10 mouse cellular contexts compared by ENCODE assay signal in the genomic region with DNA sequence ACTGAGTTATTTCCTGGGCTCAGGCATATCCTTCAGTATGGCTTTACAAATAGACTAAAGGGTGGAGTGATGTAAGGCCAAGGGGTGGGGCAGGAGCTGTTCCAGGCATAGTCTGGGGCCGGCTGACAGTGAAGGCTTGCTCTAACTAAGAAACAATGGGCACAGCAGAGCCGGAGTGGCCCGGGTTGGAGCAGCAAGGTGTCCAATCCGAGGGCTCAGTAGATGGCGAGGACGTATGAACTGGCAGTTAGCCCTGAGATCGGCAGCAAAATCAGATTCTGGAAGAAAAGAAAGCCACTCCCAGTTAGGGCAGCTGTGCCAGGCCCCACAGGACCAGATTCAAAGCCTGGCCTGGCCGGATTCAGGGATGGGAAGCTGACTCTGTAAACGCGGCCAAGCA.
DNase-seq lines count a peak whose midpoint lies in the region; ATAC-seq and TF ChIP-seq lines count a peak whose summit lies in the region.
"Had no signal": no experiment of that assay in that cellular context is flagged by ENCODE, and none has a peak within 500 bp of the region (broad histone marks: within the 10 kb centered on the region; RNA-seq: fewer than 3 reads in every experiment).

No protein-coding gene starts in this region.

- WGBS in intestine, embryonic 15.5 days, result 39% methylated on average over 10 of the region's 10 CpGs
- WGBS in liver, postnatal 0 days (ENCODE audit: insufficient replicate concordance), result 73% methylated on average over 10 of the region's 10 CpGs

- H3K4me1 ChIP-seq in intestine, embryonic 15.5 days (replicated peaks), result peaks cover 23% of the 10 kb centered on the region
- H3K4me1 ChIP-seq in liver, postnatal 0 days (ENCODE audit: insufficient read depth), result no peaks in the 10 kb centered on the region

- H3K9me3 ChIP-seq in intestine, embryonic 15.5 days, result no peaks in the 10 kb centered on the region
- H3K9me3 ChIP-seq in liver, postnatal 0 days (ENCODE audit: low read length), result no peaks in the 10 kb centered on the region
- H3K9me3 ChIP-seq: liver, embryonic 13.5 days had no signal

- no peak for TF ChIP-seq CTCF in liver, postnatal 0 days (IDR thresholded peaks at IDR 0.05; ENCODE audit: low read depth)

- no peak overlapping the region for H3K4me3 ChIP-seq in intestine, embryonic 15.5 days (replicated peaks)
- H3K4me3 ChIP-seq in myocyte, result no peak overlapping the region
- H3K4me3 ChIP-seq in liver, postnatal 0 days (ENCODE audit: low read depth, low read length), result no peak overlapping the region
- H3K4me3 ChIP-seq: liver, embryonic 13.5 days had no signal

- peak; percentile 23 for TF ChIP-seq POLR2A in myocyte (IDR thresholded peaks at IDR 0.05; ENCODE audit: insufficient read length, low read depth)

- peak overlapping the region; percentile 51; the same call in 1 of the 2 replicates for H3K27ac ChIP-seq in intestine, embryonic 15.5 days
- no peak overlapping the region for H3K27ac ChIP-seq in liver, postnatal 0 days (ENCODE audit: low read depth)
- H3K27ac ChIP-seq: liver, embryonic 13.5 days had no signal

- DNase-seq in cerebellum, postnatal 4 days (ENCODE audit: low spot score in 2 of 2), result peak; percentile 41 to 66
- no peak for DNase-seq in cerebellum, adult 11-12 months
- DNase-seq in urinary bladder, postnatal 25 days (ENCODE audit: low spot score), result peak; percentile 37
- DNase-seq in urinary bladder, adult 18-20 months (ENCODE audit: low spot score in 2 of 2), result no peak
- DNase-seq in liver, postnatal 0 days, result no peak
- no peak for DNase-seq in left cerebral cortex, adult 8-10 months (ENCODE audit: low spot score in 2 of 2)
- DNase-seq: liver, embryonic 13.5 days had no signal

- H3K27me3 ChIP-seq in intestine, embryonic 15.5 days (replicated peaks), result no peaks in the 10 kb centered on the region
- H3K27me3 ChIP-seq in myocyte (ENCODE audit: control insufficient read depth, insufficient read depth, insufficient read length), result no peaks in the 10 kb centered on the region
- H3K27me3 ChIP-seq in liver, postnatal 0 days (ENCODE audit: insufficient read depth, low read length), result no peaks in the 10 kb centered on the region
- H3K27me3 ChIP-seq: CH12.LX; liver, embryonic 13.5 days had no signal

- H3K9ac ChIP-seq in intestine, embryonic 15.5 days, result no peak overlapping the region
- H3K9ac ChIP-seq in liver, postnatal 0 days (replicated peaks), result no peak overlapping the region
- H3K9ac ChIP-seq: liver, embryonic 13.5 days had no signal

- TF ChIP-seq EP300 in liver, postnatal 0 days (IDR thresholded peaks at IDR 0.05; ENCODE audit: low read depth), result no peak

- no peak overlapping the region for H3ac ChIP-seq in myocyte (ENCODE audit: control insufficient read depth, insufficient read length)

- peak; percentile 79 for ATAC-seq in intestine, embryonic 15.5 days
- no peak for ATAC-seq in liver, postnatal 0 days

- no peak overlapping the region for H3K4me2 ChIP-seq in intestine, embryonic 15.5 days (replicated peaks)
- H3K4me2 ChIP-seq in myocyte (ENCODE audit: low read depth), result peak overlapping the region; percentile 49
- H3K4me2 ChIP-seq in liver, postnatal 0 days (ENCODE audit: low read depth, low read length), result no peak overlapping the region
- H3K4me2 ChIP-seq: liver, embryonic 13.5 days had no signal

- H3K79me2 ChIP-seq in myocyte (ENCODE audit: control insufficient read depth, insufficient read depth), result no peaks in the 10 kb centered on the region

- no peaks in the 10 kb centered on the region for H3K36me3 ChIP-seq in intestine, embryonic 15.5 days
- no peaks in the 10 kb centered on the region for H3K36me3 ChIP-seq in myocyte (ENCODE audit: control insufficient read depth, insufficient read depth)
- H3K36me3 ChIP-seq in liver, postnatal 0 days (replicated peaks; ENCODE audit: insufficient read depth, low read length), result no peaks in the 10 kb centered on the region
- H3K36me3 ChIP-seq: liver, embryonic 13.5 days had no signal

TF ChIP-seq in myocyte, 11 proteins besides CTCF, POLR2A, EP300 and RAD21:
- no peak for TF ChIP-seq MAX (IDR thresholded peaks at IDR 0.05; ENCODE audit: low read depth)
- peak in 1 of 3 experiments; percentile 10 for TF ChIP-seq MYOD1 (IDR thresholded peaks at IDR 0.05; ENCODE audit: control insufficient read depth in 1 of 3, insufficient read length in 2 of 3, low read depth in 2 of 3)
- peak in 2 of 3 experiments; percentile 11 to 38 for TF ChIP-seq MYOG (IDR thresholded peaks at IDR 0.05; ENCODE audit: control insufficient read depth in 1 of 3, insufficient read depth in 1 of 3, insufficient read length in 2 of 3, low read depth in 2 of 3)

Comparison
In these comparisons a context has a peak if more than half of its experiments do, and no peak if none do; other contexts are left out.
1. DNase-seq: peak in cerebellum, postnatal 4 days (2 of 2) and urinary bladder, postnatal 25 days (single experiment); none in cerebellum, adult 11-12 months (single experiment), urinary bladder, adult 18-20 months (0 of 2), liver, postnatal 0 days (single experiment) and left cerebral cortex, adult 8-10 months (0 of 2).